Mouse (Mus musculus) cerebellum, adult 9-10 months (tissue): ENCODE data around the gene Aldh3a2.
A peak's percentile ranks its signal among the peaks of the same experiment; 100 is the strongest.
"Not testable (repeated sequence)": the region's sequence is repeated elsewhere in the genome, so short reads cannot be mapped to it uniquely, and the experiment has no call there.

Experiments used
- DNase-seq: peaks from one replicate; pipeline ENCODE4 v3.0.0; 2022

Gene Aldh3a2

DNA sequence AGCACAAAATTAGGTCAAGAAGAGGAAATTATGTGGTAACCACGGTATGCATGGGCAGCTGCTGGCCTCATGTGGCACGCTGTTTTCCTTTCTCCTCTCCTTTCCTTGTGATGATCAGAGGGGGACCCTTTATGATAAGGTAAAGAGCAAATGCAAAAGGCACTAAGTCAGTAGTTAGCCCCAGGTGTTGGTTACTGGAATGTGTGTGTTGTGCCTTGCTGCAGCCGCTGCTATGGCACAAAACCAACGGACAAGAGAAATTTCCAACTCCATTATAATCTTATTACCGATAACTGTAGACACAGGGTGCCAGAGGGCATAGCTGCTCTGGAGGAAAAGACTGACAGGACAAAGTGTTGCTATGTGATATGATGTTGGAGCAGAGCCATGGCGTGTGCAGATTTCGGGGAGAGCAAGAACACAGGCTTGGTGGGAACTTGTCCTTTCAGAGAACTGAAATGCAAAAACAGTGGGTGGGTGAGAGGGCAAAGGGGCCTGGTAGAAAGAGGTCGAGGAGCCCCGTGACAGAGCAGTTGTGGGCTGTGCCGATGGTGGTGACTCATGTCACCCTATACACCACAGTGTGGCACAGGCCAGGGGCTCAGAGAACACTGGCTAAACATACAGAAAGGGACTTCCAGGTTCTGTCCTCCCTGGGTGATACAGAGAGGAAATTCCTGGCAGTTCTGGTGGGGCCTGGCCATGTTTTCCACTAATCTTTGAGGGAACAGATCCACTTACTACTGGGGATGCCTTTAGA is 59.6 kb downstream of the Aldh3a2 start, which contains the start of gene Aldh3a1:
TSS of gene Aldh3a1 (plus strand) at position 51 of the 760 bp plus-strand sequence.
- DNase-seq, result no peak

GRCm38 (mm10) chr11:61206136-61206535 is 61.1 kb downstream of the Aldh3a2 start:
- no peak for DNase-seq

DNA sequence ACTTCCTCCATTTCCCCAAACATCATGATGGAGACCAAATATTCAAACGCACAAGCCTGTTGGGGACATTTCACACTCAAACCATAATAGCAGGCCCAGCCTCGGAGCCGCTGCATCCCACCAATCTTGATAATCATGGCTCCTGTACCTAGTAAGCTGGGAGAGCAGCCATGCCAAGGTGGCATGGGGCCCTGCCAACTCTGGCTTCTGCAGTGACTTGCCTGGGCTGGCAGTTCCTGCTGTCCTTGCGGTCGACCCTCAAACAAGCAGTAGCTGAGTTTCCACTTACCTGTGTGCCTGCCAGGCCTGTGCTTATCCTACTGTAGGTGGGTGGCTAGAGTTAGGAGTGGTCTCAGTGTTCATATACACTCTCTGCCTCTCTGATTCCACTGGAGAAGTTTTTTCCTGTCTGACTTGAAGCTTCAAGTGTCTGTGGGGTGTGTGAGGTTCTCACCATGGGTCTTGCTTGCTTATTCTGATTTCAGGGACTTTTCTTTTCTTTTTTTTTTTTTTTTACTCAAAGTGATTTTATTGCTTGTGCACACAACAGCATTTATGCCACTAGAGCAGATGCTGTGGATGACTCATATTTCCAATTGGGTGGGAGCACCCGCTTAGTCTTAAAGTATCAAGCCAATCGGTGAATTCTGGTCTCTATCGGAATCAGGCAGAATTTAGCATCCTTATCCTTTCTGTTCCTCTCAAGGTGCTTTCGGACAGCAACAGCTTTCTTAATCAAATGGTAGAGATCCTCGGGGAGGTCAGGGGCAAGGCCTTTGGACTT is 61.9 kb downstream of the Aldh3a2 start:
- DNase-seq, result no peak

DNA sequence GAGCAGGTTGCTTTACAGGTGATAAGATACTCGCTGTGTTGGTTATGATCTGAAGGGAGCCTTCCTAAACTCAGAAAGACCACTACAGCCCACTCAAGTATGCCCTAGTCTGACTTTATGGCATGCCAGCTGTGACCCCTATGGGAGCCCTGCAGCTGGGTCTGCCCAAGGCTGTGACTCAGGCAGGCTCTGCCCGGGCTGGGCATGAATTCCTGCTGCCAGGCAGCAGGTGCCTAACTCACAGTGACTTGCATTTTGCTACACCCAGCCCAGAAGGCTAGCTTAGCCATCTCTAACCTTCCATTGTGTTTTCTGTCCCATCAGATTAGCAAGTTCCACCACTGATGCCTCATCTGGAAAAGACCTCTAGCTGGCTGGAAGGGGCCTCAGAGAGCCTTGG is 64.5 kb downstream of the Aldh3a2 start:
- DNase-seq, result no peak

GRCm38 (mm10) chr11:61202186-61202585 is 65.1 kb downstream of the Aldh3a2 start:
- DNase-seq, result no peak

DNA sequence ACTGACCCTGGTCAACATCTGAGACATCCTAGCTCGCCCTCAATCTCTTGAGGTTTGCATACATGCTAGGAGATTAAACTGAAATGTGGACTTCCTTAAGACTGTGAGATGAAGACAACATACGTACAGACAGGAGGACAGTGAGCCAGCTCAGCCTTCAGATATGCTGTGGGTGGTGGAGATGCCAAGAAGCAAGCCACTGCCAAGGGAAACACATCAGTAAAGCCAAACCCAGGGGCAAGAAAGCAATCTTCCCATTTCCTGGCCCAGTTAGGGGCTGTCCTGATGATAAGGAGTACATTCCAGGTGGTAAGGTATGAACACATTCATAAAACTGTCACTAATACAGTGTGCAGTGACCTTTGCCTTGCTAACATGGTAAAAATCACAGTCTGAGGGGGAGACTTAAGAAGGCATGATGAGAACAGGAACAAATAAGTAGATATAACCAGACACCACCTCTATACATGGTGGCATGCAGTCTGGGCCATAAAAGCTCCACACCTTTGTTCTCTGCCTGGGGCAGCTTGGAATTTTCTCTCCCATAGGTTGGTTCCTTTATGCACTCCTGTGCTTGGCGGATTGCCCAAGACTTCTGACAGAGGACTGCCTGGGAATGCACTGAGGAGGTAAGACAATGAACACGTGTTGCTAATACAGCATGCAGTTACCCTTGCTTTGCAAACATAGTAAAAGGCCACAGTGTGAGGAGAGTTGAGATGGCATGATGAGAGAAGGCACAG is 67.5 kb downstream of the Aldh3a2 start:
- no peak for DNase-seq

DNA sequence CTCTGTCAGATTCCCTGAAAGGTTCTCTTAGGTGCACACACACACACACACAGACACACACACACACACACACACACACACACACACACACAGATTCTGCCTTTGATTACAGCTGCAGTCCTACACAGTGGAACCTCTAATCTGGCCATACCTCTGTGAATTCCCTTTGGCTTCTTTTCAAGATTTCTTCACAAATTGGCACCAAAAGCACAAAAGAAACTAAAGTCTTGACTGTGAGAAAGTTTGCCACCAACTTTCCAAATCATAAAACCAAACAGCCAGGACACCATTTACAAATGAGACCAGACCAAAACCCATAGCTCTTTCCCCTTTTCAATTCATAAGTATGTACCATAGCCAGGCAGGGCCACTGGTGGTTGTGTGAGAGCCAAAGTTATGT is 69.3 kb downstream of the Aldh3a2 start:
- DNase-seq, result no peak

DNA sequence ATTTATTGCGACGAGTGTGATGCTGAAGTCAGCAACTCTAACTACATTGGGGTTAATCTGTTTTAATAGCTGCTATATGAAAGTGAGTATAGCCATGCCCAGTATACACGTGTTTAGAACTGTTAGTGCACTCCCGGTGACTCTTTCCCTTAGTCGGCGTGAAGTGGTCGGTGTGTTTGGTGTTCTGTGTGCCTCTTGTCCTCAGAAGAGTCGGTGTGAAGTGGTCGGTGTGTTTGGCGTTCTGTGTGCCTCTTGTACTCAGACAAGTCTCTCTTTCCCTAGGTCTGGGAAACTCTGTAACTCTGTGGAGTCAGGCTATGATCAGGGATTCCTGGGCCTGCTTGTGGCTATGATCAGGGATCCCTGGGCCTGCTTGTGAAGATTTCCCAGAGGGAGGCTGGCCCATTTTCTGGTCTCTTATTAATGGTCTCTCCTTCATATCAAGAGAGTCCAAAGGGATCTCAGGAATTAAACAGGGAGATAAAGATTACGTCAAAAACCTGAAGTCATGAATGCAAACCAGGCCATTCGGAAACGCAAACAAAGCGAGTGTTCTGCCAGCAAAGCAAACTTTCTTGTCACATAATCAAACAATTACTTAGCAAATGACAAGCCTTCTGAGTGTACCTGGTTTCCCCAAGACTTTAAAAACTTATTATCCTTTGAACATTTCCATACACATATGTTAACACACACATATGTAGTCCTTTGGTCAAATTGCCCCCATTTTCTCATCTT is 70.5 kb downstream of the Aldh3a2 start:
- DNase-seq, result no peak

DNA sequence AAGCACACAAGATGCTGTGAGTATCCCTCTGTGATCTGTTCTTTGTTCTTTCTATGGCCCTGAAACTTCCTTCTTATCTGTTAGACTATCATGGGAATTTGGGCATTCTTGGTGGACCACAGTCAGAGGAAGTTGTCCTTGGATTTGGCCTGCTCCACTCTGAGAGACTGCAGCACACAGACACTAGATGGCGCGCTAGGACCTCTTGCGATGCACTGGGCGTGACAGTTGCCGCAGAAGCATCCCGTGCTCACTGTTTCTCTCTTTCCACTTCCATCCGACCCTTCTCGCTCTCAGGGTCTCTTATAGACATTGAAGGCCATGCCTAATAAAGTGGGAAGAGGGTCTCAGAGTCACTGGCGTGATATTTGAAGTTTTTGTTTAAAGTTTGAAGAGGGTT is 73.9 kb downstream of the Aldh3a2 start:
- DNase-seq, result peak; percentile 89

DNA sequence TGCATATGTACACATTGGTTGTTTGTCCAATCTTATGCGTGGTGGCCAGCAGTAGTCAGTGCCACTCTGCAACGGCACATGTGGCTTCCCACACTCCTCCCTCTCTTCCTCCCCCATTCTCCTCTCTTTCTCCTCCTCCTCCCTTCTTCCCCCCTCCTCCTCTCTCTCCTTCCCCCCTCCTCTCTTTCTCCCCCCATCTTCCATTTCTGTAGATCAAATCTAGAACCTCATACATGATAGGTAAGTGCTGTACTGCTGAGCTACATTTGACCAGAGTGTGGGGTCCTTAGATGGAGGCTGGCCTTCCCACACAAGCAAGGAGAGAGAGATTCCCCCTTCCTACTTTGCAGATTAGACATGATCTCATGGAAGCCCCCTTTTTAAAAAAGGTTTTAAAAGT is 74.5 kb downstream of the Aldh3a2 start:
- DNase-seq, result no peak

DNA sequence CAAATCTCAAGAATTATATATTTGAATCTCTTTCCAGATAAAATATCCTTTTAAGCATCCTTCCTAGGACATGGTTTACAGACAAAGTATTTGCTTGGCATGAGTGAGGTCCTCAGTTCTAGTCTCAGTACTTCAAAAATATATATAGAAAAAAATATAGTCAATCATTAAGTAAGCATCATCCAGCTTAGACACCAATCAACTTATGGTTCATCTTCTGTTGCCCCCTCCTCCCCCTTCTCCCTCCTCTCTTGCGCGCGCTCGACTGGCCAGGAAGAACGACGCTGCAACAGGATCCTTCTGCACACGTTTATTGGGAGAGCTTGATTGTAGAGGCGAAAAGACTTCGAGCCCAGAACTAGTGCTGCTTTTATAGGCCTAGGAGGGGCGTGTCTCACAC is 75.1 kb downstream of the Aldh3a2 start:
- DNase-seq, result not testable (repeated sequence)

DNA sequence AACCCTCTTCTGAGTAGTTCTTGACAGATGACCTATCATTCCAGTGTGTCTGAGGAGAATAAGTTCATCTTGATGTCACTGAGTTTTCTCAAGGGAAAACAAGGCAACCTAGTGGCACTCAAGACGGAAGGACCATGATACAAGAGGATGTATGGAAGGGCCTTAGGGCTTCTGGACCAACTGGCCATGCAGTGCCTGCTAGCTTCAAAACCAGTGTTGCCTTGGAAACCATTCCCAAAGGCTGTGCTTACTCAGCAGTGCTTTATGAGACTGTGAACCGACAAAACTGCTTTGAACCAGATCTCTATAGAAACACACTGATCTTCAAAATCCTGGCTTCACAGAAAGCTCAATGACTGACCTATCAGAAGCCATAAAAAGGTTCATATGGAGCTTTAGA is 76.5 kb downstream of the Aldh3a2 start:
- DNase-seq, result no peak

DNA sequence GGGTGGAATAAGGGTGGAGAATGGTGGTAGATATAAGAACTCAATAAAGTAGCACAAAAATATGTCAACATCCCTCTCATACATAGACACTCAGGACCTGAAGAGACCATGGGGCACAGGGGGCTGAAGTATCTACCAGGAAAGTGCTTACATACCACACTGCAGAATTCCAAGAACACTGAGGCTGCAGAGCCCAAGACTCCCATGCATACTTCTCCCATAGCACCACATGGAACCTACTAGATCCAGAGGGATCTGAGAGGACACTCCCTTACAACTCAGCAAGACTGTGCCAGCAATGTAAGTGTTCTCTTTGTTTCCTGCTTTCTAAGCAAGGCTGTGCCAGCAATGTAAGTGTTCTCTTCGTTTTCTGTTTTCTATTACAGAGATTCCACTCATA is 83.4 kb downstream of the Aldh3a2 start:
- no peak for DNase-seq

DNA sequence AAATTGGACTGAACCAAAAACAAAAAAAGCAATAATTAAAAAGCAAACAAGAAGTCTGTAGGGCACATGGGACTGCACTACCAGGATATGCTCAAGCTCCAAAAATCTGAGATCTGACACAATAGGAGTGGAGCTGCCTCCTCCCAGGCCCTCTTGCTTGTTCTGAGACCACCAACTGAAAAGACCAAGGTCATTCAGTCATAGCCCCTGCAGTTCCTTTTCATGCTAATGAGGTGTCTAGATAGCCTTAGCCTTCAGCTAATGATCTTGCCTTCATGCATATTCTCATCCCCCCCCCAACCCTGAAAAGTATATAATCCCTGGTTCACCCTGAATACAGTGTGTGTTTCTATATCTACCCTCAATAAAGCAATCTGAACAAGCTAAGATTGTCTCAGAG is 85.6 kb downstream of the Aldh3a2 start:
- no peak for DNase-seq

DNA sequence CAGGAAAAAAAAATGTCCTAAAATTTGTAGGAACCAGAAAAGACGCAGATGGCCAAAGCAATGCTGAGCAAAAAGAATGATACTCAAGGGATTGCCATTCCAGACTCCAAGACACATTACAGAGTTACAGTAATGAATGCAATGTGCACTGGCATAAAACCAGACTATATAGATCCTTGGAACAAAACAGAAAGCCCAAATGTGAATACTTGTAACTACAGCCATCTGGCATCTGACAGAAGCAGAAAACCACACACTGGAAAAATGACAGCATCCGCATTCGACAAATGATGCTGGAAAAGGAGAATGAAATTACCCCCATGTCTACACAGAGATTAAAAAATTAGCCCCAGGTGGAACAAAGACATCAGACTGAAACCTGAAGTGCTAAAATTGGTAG is 86.9 kb downstream of the Aldh3a2 start:
- DNase-seq, result peak; percentile 63

DNA sequence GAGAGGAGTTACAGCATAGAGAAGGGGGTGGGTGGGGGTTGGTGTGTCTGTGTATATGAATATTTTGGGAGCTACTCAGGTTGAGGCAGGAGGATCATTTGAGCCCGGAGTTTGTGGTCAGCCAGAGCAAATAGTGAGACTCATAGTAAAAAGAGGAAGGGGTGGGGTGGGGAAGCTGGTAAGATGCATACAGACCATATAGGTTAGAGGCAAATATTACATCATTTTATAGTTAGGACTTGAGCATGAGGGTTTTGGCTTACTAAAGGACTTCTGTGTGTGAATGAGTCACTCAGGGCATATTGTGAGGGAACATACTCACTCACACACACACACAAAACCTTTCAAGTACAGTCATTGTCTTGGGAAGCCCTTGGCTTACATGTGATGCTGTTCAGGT is 90.9 kb downstream of the Aldh3a2 start:
- no peak for DNase-seq

GRCm38 (mm10) chr11:61175778-61176177 is 91.5 kb downstream of the Aldh3a2 start:
- DNase-seq, result no peak

DNA sequence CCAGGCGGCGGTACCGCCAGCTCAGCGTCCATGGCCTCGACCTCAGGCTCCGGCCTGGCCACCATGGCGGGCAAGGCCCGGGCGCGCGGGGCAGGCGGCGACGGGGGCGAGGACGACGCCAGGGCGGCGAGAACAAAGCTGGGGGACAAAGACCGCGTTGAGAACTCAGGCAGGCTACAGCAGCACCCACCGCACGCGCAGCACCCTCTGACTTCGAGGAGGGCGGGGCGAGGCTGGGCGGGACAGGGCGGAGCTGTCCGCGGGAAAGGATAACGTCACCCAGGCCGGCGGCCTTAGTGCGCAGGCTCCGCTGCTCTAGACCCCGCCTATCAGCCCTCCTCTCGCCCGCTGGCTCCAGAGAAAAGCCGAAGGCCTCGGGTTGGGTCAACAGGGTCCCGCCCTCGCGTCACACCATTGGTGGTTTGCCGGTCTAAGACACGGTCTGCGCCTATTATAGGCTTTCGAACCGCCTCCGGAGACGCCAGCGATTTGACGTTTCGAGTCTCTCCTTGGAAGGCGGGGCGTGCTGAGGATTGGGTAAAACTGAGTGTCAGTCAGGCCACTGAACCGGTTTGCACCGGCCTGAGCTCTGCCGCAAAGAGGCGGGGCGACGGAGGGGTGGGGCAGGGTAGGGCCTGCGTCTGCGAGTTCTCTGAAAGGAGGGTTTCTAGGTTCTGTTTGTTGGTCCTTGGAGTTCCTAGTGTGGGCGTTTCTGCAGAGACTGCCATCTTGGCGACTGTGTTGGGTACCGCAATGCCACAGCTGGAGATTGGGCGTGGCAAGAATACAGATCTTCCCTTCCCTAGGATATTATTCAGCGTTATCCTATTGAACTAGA is 92.2 kb downstream of the Aldh3a2 start, which contains the start of gene Usp22:
TSS of gene Usp22 (minus strand) at position 235 of the 838 bp plus-strand sequence.
- peak; percentile 100 for DNase-seq

GRCm38 (mm10) chr11:61174291-61174820 is 92.9 kb downstream of the Aldh3a2 start:
- peak; percentile 70 for DNase-seq

DNA sequence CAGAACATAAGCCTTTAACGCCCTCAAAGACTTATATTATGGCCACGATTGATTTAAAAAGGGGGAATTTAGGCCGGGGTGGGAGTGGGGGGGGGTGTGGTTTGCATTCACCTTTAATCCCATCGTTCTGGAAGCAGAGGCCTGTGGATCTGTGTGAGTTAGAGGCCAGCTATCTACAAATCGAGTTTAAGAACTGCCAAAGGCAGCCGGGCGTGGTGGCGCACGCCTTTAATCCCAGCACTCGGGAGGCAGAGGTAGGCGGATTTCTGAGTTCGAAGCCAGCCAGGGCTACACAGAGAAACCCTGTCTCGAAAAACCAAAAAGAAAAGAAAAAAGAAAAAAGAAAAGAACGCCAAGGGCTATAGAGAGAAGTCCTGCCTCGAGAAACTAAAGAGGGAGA is 93.8 kb downstream of the Aldh3a2 start:
- DNase-seq, result peak; percentile 52
